Mouse (Mus musculus): ENCODE measurements around the gene Srp9.

DNA sequence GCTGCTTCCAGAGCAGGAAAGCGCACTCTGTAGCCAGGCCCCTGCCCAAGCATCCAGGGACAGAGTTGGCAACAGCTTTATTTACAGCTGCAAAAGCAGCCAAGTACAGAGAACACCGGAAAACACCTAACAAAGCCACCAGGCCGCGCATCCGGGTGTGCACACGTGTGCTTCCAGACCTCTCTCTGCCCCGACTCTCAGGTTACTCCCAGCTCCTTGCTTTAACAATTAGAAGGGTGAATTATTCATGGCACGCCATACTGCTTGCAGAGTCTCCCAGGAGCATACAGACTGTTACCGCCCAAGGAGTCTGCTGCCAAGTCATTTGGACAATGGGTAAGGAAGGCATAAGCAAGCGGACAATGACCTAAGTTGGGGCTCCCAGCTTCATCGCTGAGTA lies 21.1 kb upstream of the Srp9 start:
- TF ChIP-seq CTCF (IDR thresholded peaks at IDR 0.05; ENCODE audit: low read depth) (no peak), EP300 (IDR thresholded peaks at IDR 0.05; ENCODE audit: low read depth) (no peak)

Data from liver, postnatal 0 days (tissue).